Mouse (Mus musculus): Measurements from ENCODE around the gene Slc9a1. TPM values are rescaled to one million over a fixed set of nuclear protein-coding genes. Genes with fewer than 3 reads are reported as not detected.

Gene Slc9a1
- polyA plus RNA-seq, 1 experiment from 2014 or later = 11.1 TPM

DNA sequence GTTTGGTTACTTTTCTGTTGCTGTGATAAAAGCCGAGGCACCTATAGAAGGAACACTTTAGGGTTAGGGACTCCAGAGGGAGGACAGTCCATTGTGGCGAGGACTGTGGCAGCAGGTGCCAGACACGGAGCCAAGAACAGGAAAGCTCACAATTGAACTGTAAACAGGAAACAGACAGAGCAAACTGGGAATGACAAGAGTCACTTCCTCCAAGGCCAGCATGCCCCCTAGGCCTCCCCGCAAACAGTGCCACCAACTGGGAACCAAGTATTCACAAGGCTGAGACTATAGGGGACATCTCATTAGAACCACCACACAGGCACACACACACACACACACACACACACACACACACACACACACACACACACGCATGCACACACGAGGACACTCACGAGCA lies 82.9 kb downstream of the Slc9a1 start:
- H3K9me3 ChIP-seq = no peaks in the 10 kb centered on the region
- no peak overlapping the region for H3K27ac ChIP-seq
- H3K4me1 ChIP-seq = 0 out of 2 replicates have a peak, but pooled peaks cover 2% of the 10 kb centered on the region
- 70% methylated on average over 7 of the region's 7 CpGs for WGBS
- no peak overlapping the region for H3K4me3 ChIP-seq
- no peak overlapping the region for H3K4me2 ChIP-seq
- no peaks in the 10 kb centered on the region for H3K27me3 ChIP-seq (replicated peaks)
- ATAC-seq (replicated peaks) = no peak
- H3K9ac ChIP-seq = no peak overlapping the region
- no peaks in the 10 kb centered on the region for H3K36me3 ChIP-seq (replicated peaks)

DNA sequence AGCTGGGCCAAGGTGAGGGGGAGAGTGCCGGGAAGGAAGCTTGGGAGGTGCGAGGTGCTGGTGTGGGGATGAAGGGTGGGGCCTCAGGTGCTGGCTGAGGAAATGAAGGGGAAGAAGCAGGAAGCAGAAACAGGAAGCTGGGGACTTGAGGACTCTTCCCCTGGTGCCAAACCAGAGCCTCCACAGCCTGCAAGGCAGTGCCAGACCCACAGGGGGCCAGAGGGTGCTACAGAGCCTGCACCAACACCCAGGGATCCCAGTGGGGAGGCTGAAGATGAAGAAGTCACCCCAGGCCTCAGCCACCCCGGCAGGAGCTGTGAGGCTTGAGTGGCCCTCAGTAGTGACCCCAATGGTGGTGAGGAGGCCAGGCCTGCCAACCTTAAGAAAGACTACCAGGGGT lies 88.5 kb downstream of the Slc9a1 start:
- no peak for ATAC-seq (replicated peaks)
- WGBS = 66% methylated on average over 3 of the region's 3 CpGs

GRCm38 (mm10) chr4:133460006-133460405 lies 90.5 kb downstream of the Slc9a1 start:
- H3K36me3 ChIP-seq (replicated peaks) = no peaks in the 10 kb centered on the region
- ATAC-seq (replicated peaks) = no peak
- WGBS = 73% methylated on average over 1 of the region's 1 CpGs
- H3K9me3 ChIP-seq = no peaks in the 10 kb centered on the region
- H3K4me2 ChIP-seq = no peak overlapping the region
- no peak overlapping the region for H3K27ac ChIP-seq
- H3K4me3 ChIP-seq = no peak overlapping the region
- no peaks in the 10 kb centered on the region for H3K27me3 ChIP-seq (replicated peaks)
- no peaks in the 10 kb centered on the region for H3K4me1 ChIP-seq
- H3K9ac ChIP-seq = no peak overlapping the region

More for the DNA sequence above, 88.5 kb downstream of the Slc9a1 start:
- Histone ChIP-seq H3K4me3 (no peak overlapping the region), H3K9me3 (no peaks in the 10 kb centered on the region), H3K4me1 (no peaks in the 10 kb centered on the region), H3K4me2 (no peak overlapping the region), H3K36me3 (replicated peaks) (no peaks in the 10 kb centered on the region), H3K27me3 (replicated peaks) (no peaks in the 10 kb centered on the region), H3K9ac (no peak overlapping the region), H3K27ac (no peak overlapping the region)

DNA sequence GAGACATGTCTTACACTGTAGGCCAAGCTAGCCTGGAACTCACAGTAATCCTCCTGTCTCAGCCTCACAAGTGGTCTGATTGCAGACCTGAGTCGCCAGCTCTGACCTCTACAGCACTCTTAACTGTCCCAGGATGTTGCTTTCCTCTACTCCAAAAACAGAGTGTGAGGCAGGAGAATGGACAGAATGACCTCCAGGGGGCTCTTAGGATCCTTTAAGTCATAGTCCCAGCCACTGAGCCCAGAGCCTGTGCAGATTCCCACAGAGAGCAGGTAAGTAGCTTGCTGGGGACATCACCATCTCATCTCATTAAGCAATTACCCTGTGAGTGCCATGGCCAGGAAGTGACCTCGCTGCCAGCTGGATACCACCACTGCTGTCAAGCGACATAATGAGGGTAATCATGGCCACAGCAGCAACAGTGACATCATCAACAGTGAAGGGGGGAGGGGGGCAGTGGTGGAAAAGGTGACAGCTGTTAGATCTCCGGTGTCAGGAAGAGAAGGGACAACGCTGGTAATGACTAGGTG lies 91.4 kb downstream of the Slc9a1 start:
- Histone ChIP-seq H3K9me3 (no peaks in the 10 kb centered on the region), H3K27ac (no peak overlapping the region), H3K9ac (no peak overlapping the region), H3K36me3 (replicated peaks) (no peaks in the 10 kb centered on the region), H3K4me2 (no peak overlapping the region), H3K4me1 (no peaks in the 10 kb centered on the region), H3K4me3 (no peak overlapping the region), H3K27me3 (replicated peaks) (no peaks in the 10 kb centered on the region)
- no peak for ATAC-seq (replicated peaks)
- 61% methylated on average over 5 of the region's 5 CpGs for WGBS

DNA sequence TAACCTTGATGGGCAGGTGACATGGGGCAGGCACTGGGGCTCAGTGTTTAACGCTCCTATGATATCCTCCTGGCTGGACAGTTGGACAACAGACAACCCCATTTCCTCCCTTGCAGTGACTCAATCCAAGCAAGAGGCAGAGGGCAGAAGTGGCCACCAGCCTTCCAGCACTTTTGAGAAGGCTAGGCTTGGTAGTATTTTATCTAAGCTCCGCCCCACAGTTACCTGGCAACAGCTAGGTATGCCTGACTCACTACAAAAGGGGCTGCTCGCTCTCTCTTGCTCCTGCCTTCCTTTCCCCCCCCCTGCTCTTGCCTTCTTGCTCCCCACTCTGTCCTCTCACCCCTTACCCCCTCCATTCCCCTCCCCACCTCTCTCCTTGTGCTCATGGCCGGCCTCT lies 91.9 kb downstream of the Slc9a1 start:
- Histone ChIP-seq H3K9ac (no peak overlapping the region), H3K36me3 (replicated peaks) (no peaks in the 10 kb centered on the region), H3K9me3 (no peaks in the 10 kb centered on the region), H3K27ac (no peak overlapping the region), H3K27me3 (replicated peaks) (no peaks in the 10 kb centered on the region), H3K4me3 (no peak overlapping the region), H3K4me1 (no peaks in the 10 kb centered on the region), H3K4me2 (no peak overlapping the region)
- 67% methylated on average over 4 of the region's 4 CpGs for WGBS
- no peak for ATAC-seq (replicated peaks)

GRCm38 (mm10) chr4:133463184-133463583 lies 93.7 kb downstream of the Slc9a1 start:
- Histone ChIP-seq H3K9ac (no peak overlapping the region), H3K4me3 (no peak overlapping the region), H3K36me3 (replicated peaks) (no peaks in the 10 kb centered on the region), H3K27me3 (replicated peaks) (no peaks in the 10 kb centered on the region), H3K4me1 (peaks cover 5% of the 10 kb centered on the region), H3K27ac (no peak overlapping the region), H3K9me3 (no peaks in the 10 kb centered on the region), H3K4me2 (no peak overlapping the region)
- ATAC-seq (replicated peaks) = no peak
- WGBS = 70% methylated on average over 6 of the region's 6 CpGs

GRCm38 (mm10) chr4:133468080-133468479 lies 98.6 kb downstream of the Slc9a1 start:
- ATAC-seq (replicated peaks) = no peak
- H3K36me3 ChIP-seq (replicated peaks) = no peaks in the 10 kb centered on the region
- H3K4me2 ChIP-seq = peak overlapping the region; percentile 93
- H3K9ac ChIP-seq = peak overlapping the region; percentile 31
- H3K9me3 ChIP-seq = no peaks in the 10 kb centered on the region
- peak overlapping the region; percentile 45 for H3K4me3 ChIP-seq
- H3K4me1 ChIP-seq = peaks cover 11% of the 10 kb centered on the region
- no peak overlapping the region for H3K27ac ChIP-seq
- WGBS = under 1% methylated on average over 25 of the region's 27 CpGs
- H3K27me3 ChIP-seq (replicated peaks) = peaks cover 13% of the 10 kb centered on the region

DNA sequence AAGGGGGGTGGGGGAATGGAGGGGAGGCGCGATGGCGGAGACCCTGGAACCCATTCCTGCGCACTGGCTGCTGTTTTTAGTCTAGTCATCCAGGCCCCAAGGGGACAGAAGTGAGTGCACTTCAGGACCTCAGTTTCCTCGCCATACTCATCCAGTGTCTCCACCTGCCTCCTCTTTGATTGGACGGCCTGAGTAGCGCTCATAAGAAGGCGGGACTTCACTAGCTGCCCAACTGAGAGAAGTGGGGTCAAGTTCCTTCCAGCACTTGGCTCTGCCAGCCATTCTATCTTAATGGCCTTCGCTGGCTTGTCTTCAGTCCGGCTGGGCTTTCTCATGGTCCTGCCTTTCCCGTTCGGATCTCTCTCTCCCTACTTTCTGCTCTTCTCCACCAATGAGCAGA lies 99.6 kb downstream of the Slc9a1 start:
- H3K27ac ChIP-seq = no peak overlapping the region
- peaks cover 13% of the 10 kb centered on the region for H3K27me3 ChIP-seq (replicated peaks)
- no peaks in the 10 kb centered on the region for H3K9me3 ChIP-seq
- H3K9ac ChIP-seq = no peak overlapping the region
- H3K4me1 ChIP-seq = peaks cover 11% of the 10 kb centered on the region
- no peak overlapping the region for H3K4me2 ChIP-seq
- H3K36me3 ChIP-seq (replicated peaks) = no peaks in the 10 kb centered on the region
- no peak for ATAC-seq (replicated peaks)
- WGBS = 19% methylated on average over 12 of the region's 12 CpGs
- no peak overlapping the region for H3K4me3 ChIP-seq

DNA sequence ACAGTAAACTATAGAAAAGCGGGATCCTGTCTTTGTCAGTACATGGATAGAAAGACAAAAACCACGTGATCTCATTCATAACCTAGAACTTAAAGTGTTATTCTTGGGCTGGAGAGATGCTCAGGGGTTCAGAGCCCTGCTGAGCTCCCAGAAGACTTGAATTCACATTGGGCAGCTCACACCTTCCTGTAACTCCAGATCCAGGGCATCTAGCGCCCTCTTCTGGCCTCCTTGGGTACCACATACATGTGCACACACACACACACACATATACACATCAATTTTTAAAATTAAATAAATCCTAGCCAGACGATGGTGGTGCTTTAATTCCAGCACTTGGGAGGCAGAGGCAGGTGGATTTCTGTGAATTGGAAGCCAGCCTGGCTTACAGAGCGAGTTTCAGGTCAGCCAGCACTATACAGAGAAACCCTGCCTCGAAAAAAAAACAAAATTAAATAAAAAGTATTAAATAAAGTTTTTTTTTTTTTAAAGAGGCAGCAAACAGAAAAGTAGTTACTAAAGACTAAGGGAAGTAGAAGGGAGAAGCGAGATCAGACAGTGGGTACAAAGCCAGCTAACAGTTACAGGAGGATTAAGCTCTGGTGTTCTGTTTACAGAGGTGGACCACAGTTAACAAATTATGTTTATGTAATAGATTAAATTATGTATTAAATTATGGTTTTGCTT lies 101.8 kb downstream of the Slc9a1 start:
- H3K36me3 ChIP-seq (replicated peaks) = no peaks in the 10 kb centered on the region
- H3K4me1 ChIP-seq = peaks cover 11% of the 10 kb centered on the region
- H3K9me3 ChIP-seq = no peaks in the 10 kb centered on the region
- H3K4me3 ChIP-seq = no peak overlapping the region
- WGBS = 78% methylated on average over 7 of the region's 7 CpGs
- no peak overlapping the region for H3K27ac ChIP-seq
- ATAC-seq (replicated peaks) = no peak
- H3K27me3 ChIP-seq (replicated peaks) = peaks cover 13% of the 10 kb centered on the region
- H3K4me2 ChIP-seq = no peak overlapping the region
- H3K9ac ChIP-seq = no peak overlapping the region

Small RNAs within 50 kb of the gene (microRNA-seq; reads per million reads assigned to microRNA genes)
- 0.55 reads per million for gene Mir5122

Other genes with a start within 250 kb of the Slc9a1 start
- 27.4 and 27.7 TPM in 2 replicates for gene Wasf2, start 239.2 kb upstream of the Slc9a1 start, polyA plus RNA-seq (2015; fragmentation: Nextera tagmentation; extraction: Ambion mirVana)
- gene Cd164l2, start 157.6 kb upstream of the Slc9a1 start, polyA plus RNA-seq (2015; fragmentation: Nextera tagmentation; extraction: Ambion mirVana) = 3.0 and 5.0 TPM in 2 replicates
- gene Gpr3, start 157.2 kb upstream of the Slc9a1 start, polyA plus RNA-seq (2015; fragmentation: Nextera tagmentation; extraction: Ambion mirVana) = 1.3 and 2.0 TPM in 2 replicates
- gene Map3k6, start 128.9 kb upstream of the Slc9a1 start, polyA plus RNA-seq (2015; fragmentation: Nextera tagmentation; extraction: Ambion mirVana) = 1.6 and 2.0 TPM in 2 replicates
- 0.56 and 0.65 TPM in 2 replicates for gene Sytl1, start 106.6 kb upstream of the Slc9a1 start, polyA plus RNA-seq (2015; fragmentation: Nextera tagmentation; extraction: Ambion mirVana)
- gene Tmem222, start 91.9 kb upstream of the Slc9a1 start, polyA plus RNA-seq (2015; fragmentation: Nextera tagmentation; extraction: Ambion mirVana) = 118 and 120 TPM in 2 replicates
- gene Wdtc1, start 16.2 kb upstream of the Slc9a1 start, polyA plus RNA-seq (2015; fragmentation: Nextera tagmentation; extraction: Ambion mirVana) = 23.2 and 26.3 TPM in 2 replicates
- gene Tent5b, start 110.4 kb downstream of the Slc9a1 start, polyA plus RNA-seq (2015; fragmentation: Nextera tagmentation; extraction: Ambion mirVana) = 0.22 and 0.37 TPM in 2 replicates
- gene Trnp1, start 128.8 kb downstream of the Slc9a1 start, polyA plus RNA-seq (2015; fragmentation: Nextera tagmentation; extraction: Ambion mirVana) = 6.4 and 6.9 TPM in 2 replicates
- gene Kdf1, start 149.3 kb downstream of the Slc9a1 start, polyA plus RNA-seq (2015; fragmentation: Nextera tagmentation; extraction: Ambion mirVana) = 0.95 and 0.99 TPM in 2 replicates
- gene Nudc, start 176.3 kb downstream of the Slc9a1 start, polyA plus RNA-seq (2015; fragmentation: Nextera tagmentation; extraction: Ambion mirVana) = 246 and 255 TPM in 2 replicates
- gene Nr0b2, start 183.7 kb downstream of the Slc9a1 start, polyA plus RNA-seq (2015; fragmentation: Nextera tagmentation; extraction: Ambion mirVana) = 0.15 TPM in 1 of 2 replicates, not detected in the other
- gene Gpatch3, start 205.0 kb downstream of the Slc9a1 start, polyA plus RNA-seq (2015; fragmentation: Nextera tagmentation; extraction: Ambion mirVana) = 8.1 and 9.1 TPM in 2 replicates
- 18.2 and 21.2 TPM in 2 replicates for gene Gpn2, start 214.7 kb downstream of the Slc9a1 start, polyA plus RNA-seq (2015; fragmentation: Nextera tagmentation; extraction: Ambion mirVana)
- 1.2 and 3.4 TPM in 2 replicates for gene Sfn, start 232.5 kb downstream of the Slc9a1 start, polyA plus RNA-seq (2015; fragmentation: Nextera tagmentation; extraction: Ambion mirVana)

All from midbrain, embryonic 15.5 days (tissue).